Mouse (Mus musculus): ENCODE measurements around the gene Jaml.
A peak's percentile ranks its signal among the peaks of the same experiment; 100 is the strongest.
"Not testable (repeated sequence)": the region's sequence is repeated elsewhere in the genome, so short reads cannot be mapped to it uniquely, and the experiment has no call there.

Jaml gene

DNA sequence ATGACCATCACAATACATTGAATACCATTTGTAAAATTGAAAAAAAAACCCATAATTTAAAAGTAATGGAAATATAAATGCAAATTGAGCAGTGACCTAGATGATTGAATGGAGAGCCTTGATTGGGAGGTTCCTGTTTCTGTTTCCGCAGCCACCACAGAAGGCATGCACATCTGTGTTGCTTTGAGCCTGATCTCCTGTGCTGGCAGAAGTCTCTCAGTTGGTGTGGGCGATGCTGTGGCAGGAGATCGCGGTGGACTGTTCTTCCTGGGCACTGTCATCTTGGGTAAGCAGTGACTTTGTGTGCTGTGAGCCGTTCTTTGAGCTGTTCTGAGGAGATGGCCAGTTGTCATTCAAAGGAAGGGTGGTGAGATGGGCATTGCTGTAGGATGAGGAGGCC, at the start of gene Jaml:
Gene Jaml (plus strand): TSS at position 173 of the 400 bp plus-strand sequence.
- DNase-seq (ENCODE audit: low spot score): no peak

DNA sequence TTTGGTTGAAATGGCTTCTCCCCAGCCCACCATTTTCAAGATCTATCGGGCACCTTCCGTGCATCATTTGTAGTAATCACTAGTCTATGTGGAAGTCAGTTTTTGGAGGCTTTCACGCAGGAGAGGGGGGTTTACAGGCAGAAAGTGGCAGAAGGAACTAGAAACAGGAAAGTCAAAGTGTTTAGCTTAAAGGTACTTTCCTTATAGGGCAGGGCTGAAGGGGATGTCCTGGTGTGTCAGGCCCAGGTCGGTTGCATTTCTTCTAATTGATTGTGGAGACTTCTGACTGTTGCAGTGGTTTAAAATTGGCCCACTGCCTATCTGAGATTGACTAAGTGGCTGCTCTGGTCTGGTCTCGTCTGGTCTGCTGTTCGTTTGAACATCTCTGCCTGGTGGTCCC, 48.6 kb upstream of the Jaml start:
- no peak for DNase-seq (ENCODE audit: low spot score)

GRCm38 (mm10) chr9:45032261-45032660, 46.7 kb upstream of the Jaml start:
- DNase-seq (ENCODE audit: low spot score): no peak

DNA sequence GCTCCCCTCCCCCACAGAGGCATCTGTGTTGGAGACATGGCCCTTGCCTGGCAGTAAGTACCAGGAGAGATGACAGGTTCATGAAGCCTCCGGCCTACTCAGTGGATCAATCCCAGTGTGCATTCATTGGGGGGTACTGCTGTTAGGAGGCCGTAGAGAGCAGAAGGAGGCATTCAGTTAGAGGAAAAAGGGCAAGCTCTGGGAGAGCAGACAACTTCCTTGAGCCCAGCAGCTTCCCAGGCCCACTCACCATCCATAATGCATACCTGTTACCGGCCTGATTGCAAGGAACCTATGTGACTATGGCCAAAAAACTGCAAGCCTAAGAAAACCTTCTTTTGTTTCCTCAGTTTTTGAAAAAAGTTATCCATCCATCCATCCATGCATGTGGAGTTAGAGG, 44.5 kb upstream of the Jaml start:
- DNase-seq (ENCODE audit: low spot score): no peak

- not testable (repeated sequence) for DNase-seq (ENCODE audit: low spot score)
These were observed 41.2 kb upstream of the Jaml start for GRCm38 (mm10) chr9:45037803-45038202.

- DNase-seq (ENCODE audit: low spot score): no peak
These were observed 39.5 kb upstream of the Jaml start, which contains the start of gene Mpzl2 for GRCm38 (mm10) chr9:45039499-45039898. TSS of gene Mpzl2 (plus strand) at chr9:45039799.

DNA sequence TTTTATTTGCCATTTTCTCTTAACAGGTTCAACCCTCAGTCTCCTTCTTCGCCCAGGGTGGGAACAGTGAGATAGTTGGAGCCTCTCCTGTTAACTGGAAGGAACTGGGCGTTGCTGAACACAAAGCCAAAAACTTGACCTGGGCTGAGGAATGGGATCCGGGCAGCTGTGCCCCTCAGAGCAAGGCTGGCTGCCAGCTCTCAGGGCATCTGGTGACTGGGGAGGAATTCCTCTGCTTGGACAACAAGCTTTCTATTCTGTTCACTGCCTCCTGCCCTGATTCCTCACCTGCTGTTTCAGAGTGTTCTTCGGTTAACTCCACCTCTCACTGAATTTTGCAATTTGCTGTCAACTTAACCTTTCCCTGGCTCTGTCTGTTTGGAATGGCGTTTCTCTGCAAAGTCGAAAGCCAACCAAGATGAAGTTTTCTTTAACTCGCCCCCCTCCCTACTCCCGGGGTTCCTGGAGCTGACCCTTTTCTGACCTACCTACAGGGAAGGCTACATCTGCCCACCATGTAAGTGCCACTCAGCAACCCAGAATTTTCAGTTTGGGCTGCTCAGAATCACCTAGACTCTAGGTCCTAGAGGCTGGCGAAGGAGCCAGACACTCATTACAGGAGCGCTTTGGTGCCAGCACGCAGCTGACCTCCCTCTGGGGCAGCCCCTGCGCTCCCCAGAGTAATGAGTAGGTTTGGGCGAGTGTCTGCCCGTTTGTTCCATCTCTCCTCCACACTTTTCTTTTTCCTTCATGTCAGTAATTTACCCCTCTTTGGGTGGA, 38.7 kb upstream of the Jaml start:
- no peak for DNase-seq (ENCODE audit: low spot score)

DNA sequence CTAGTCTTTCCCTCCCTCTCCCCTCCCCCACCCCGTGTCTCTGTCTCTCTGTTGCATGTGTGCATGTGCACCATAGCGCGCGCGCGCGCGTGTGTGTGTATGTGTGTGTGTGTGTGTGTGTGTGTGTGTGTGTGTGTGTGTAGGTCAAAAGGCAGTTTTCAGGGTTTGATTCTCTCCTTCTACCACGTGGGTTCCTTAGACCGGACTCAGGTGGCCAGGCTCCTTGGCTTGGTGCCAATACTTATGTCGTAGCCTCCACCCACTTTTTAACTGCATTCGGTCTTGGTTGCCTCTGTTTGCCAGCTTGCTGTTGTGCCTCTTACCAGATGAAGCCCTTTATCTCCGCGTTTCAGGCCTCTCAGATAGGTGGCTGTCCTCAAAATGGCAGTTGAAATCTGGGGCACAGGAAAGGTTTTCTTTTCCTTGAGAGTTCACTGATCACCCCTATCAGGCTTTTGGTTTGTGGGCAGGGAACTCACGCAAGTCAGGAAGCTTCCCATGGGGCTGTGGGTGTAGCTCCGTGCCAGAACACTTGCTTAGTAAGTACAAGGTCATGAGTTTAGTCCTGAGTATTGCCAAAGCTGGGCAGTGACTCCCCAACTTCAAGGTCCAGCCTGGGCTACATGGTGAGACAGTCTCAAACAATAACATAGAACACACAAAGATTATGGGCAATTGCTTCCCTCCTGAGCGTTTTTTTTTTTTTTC, 37.7 kb upstream of the Jaml start:
- no peak for DNase-seq (ENCODE audit: low spot score)

DNA sequence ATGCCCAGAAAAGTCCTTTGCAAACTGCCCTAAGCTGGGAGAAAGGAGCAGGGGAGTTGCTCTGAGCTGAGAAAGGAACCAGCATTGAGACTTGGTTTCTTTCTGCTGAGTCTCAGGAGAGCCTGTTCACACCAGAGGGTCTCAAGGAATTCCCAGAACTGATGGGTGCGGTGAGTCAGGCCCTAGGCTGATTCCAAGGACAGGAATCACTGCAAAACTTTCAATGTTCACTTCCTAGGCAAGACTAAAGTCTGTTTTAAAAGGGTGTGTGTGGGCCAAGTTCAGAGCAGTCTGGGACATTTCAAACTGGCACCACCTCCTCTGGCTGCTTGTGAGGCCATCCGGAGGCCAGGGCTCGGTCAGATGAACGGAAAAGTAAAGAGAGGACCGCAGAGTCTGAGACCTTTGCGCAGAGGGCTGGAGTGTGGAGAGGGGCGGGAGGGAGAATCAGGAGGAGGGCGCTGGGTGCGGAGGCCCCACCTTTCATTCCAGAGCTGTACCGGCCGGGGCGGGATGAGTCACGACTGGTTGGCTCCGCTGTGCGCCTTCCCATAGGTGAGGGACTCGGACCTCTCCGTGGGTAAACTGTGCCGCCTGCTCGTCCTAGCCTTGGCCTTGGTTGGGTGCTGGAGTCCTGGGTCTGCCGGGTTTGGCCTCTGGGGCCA, 36.8 kb upstream of the Jaml start:
- DNase-seq (ENCODE audit: low spot score): peak; percentile 67

GRCm38 (mm10) chr9:45042947-45043346, 36.0 kb upstream of the Jaml start:
- DNase-seq (ENCODE audit: low spot score): no peak

DNA sequence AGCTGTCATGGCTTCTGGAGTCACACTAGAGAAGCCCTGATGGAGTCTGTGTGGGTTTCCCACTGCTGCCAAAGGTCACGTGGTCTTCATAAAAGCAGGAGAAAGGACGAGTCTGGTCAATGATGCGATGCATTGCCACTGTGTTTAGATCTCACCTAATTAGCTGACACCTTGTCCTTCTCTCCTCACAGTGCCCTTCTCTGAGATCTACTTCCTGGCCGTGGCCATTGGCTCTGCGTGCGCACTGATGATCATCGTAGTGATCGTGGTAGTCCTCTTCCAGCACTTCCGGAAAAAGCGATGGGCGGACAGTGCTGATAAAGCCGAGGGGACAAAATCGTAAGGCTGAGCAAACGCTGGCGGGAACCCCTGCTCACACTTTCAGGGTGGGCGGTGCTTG, 32.0 kb upstream of the Jaml start:
- no peak for DNase-seq (ENCODE audit: low spot score)

GRCm38 (mm10) chr9:45048511-45048910, 30.5 kb upstream of the Jaml start:
- DNase-seq (ENCODE audit: low spot score): no peak

- DNase-seq (ENCODE audit: low spot score): no peak
These were observed 29.3 kb upstream of the Jaml start for GRCm38 (mm10) chr9:45049731-45050130.

DNA sequence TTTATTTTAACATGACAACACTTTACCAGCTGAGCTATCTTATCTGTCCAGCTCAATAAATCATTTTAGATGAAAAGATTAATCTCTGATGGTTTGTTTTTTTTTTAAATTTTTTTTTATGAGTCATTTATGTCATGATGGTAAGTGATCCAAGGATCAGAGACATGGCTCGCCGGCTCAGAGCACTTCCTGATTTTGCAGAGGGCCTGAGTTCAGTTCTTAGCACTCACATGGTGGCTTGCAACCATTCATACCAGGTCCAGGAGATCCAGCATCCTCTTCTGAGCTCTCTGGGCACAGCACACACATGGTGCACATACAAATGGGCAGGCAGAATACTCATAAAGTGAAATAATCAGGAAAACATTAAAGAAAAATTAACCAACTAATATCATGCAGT, 28.7 kb upstream of the Jaml start:
- DNase-seq (ENCODE audit: low spot score): no peak

- peak; percentile 73 for DNase-seq (ENCODE audit: low spot score)
These were observed 23.8 kb upstream of the Jaml start, which contains the start of gene Mpzl3 for GRCm38 (mm10) chr9:45055082-45055713. TSS of gene Mpzl3 (plus strand) at chr9:45055186.

GRCm38 (mm10) chr9:45058304-45058940, 20.6 kb upstream of the Jaml start:
- DNase-seq (ENCODE audit: low spot score): no peak

- no peak for DNase-seq (ENCODE audit: low spot score)
These were observed 18.8 kb upstream of the Jaml start for GRCm38 (mm10) chr9:45060151-45060550.

GRCm38 (mm10) chr9:45062677-45063076, 16.3 kb upstream of the Jaml start:
- DNase-seq (ENCODE audit: low spot score): no peak

GRCm38 (mm10) chr9:45064421-45064820, 14.6 kb upstream of the Jaml start:
- no peak for DNase-seq (ENCODE audit: low spot score)

DNA sequence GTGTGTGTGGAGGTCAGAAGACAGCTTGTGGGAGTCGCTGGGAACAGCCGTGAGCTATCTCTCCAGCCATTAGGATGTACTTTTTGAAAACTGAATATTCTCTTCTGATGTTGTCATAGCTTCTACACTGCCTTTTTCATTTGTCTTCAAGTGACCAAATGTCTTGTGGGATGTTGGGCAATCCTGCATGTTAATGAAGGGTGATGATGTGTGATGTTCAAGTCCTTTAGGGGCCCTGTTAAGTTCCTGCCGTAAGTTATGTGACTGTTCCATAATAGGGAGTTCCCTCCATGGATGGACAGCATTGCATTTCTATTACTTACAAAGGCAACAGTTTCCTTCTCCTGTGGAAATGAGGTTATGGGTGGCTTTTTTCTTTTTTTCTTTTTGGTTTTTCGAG, 12.2 kb upstream of the Jaml start:
- DNase-seq (ENCODE audit: low spot score): no peak

- DNase-seq (ENCODE audit: low spot score): no peak
These were observed 7.2 kb upstream of the Jaml start for GRCm38 (mm10) chr9:45071800-45072199.

GRCm38 (mm10) chr9:45077859-45078258, 1.1 kb upstream of the Jaml start:
- DNase-seq (ENCODE audit: low spot score): no peak

All from urinary bladder, postnatal 25 days (tissue).